Mouse (Mus musculus): ENCODE results near the gene Plxna4.

DNA sequence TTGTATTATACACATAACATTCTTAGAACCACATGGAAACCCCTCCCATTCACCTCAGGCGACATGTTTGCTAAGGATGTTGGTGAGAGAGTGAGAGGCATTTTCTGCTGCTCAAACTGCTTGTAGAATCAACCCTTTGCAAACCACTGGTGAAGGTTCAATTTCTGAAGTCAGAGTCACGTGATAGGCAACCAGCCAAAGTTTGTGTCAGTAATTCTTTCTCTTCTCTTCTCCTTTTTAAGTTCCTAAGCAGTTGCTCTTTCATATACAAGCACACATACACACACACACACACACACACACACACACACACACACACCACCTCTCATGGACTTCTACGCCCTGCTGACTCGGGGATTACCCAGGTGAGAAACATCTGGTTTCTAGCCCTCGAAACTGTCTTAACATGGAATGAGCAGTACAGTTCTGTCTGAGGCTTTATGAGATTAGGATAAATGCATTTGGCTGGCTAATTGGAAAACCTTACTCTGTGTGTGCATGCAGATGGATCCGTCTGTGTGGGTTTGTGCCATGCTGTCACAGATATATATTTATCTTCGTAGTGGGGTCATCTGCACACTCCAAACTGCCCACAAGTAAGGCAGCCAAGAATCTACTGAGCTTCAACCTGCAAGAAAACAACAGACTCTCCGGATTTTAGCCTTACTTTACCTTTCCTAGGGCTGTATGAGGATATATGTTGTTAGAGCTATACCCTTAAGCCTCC is 138.6 kb downstream of the Plxna4 start:
- TF ChIP-seq POU5F1 (IDR thresholded peaks at IDR 0.05; ENCODE audit: borderline replicate concordance, low read length) = no peak
- TF ChIP-seq CTCF (conservative IDR thresholded peaks at IDR 0.05; ENCODE audit: low read length) = no peak
- no peak for TF ChIP-seq NANOG (IDR thresholded peaks at IDR 0.05; ENCODE audit: borderline replicate concordance, low read length)

Measured in E14TG2a.4 (cell line).